Mouse (Mus musculus): ENCODE measurements around the gene Tfr2. TPM values are rescaled to one million over a fixed set of nuclear protein-coding genes. Genes with fewer than 3 reads are reported as not detected.

Tfr2 gene
- polyA plus RNA-seq, 1 experiment from 2014 or later = 0.91 TPM

GRCm38 (mm10) chr5:137580246-137580645 is 10.6 kb downstream of the Tfr2 start:
- H3K9me3 ChIP-seq (replicated peaks; ENCODE audit: control insufficient read depth, low read length) = no peaks in the 10 kb centered on the region
- 0 out of 2 replicates have a peak, but pooled peaks cover 3% of the 10 kb centered on the region for H3K27me3 ChIP-seq (ENCODE audit: control insufficient read depth, insufficient read depth, low read length)
- H3K4me3 ChIP-seq (ENCODE audit: low read depth, low read length) = no peak overlapping the region
- no peaks in the 10 kb centered on the region for H3K36me3 ChIP-seq (replicated peaks; ENCODE audit: control insufficient read depth, insufficient read depth, low read depth, low read length)
- peaks cover 5% of the 10 kb centered on the region; the same call in 1 of the 2 replicates for H3K4me1 ChIP-seq (ENCODE audit: control insufficient read depth, insufficient read depth, low read length)
- no peak overlapping the region for H3K27ac ChIP-seq (replicated peaks; ENCODE audit: low read depth, low read length)
- ATAC-seq (replicated peaks; ENCODE audit: insufficient number of reproducible peaks, low FRiP score, low TSS enrichment, low read depth) (no peak), DNase-seq (ENCODE audit: low spot score) (no peak)
- no peak overlapping the region for H3K9ac ChIP-seq (replicated peaks; ENCODE audit: low read length)
- no peak overlapping the region for H3K4me2 ChIP-seq (ENCODE audit: low read depth, low read length)
- WGBS = 81% methylated on average over 6 of the region's 6 CpGs

DNA sequence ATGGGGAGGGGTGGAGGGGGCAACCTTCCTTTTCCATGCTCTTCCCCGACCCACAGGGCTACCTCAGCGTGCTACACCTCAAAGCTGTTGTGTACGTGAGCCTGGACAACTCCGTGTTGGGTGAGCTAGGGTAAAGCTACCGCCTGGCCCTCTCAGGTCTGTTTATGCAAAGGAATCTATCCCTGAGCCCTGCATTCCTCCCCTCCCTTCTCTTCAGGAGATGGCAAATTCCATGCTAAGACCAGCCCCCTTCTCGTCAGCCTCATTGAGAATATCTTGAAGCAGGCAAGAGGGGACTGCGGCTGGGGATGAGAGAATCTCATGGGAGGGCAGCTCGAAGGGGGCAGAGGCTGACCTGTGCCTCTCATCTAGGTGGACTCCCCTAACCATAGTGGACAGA is 13.1 kb downstream of the Tfr2 start:
- WGBS = 27% methylated on average over 8 of the region's 8 CpGs
- Histone ChIP-seq H3K36me3 (replicated peaks; ENCODE audit: control insufficient read depth, insufficient read depth, low read depth, low read length) (no peaks in the 10 kb centered on the region), H3K4me1 (ENCODE audit: control insufficient read depth, insufficient read depth, low read length) (peaks cover 5% of the 10 kb centered on the region; the same call in 1 of the 2 replicates), H3K27me3 (ENCODE audit: control insufficient read depth, insufficient read depth, low read length) (0 out of 2 replicates have a peak, but pooled peaks cover 3% of the 10 kb centered on the region), H3K9me3 (replicated peaks; ENCODE audit: control insufficient read depth, low read length) (no peaks in the 10 kb centered on the region), H3K9ac (replicated peaks; ENCODE audit: low read length) (no peak overlapping the region), H3K4me2 (ENCODE audit: low read depth, low read length) (no peak overlapping the region), H3K4me3 (ENCODE audit: low read depth, low read length) (no peak overlapping the region), H3K27ac (replicated peaks; ENCODE audit: low read depth, low read length) (no peak overlapping the region)
- ATAC-seq (replicated peaks; ENCODE audit: insufficient number of reproducible peaks, low FRiP score, low TSS enrichment, low read depth) (no peak), DNase-seq (ENCODE audit: low spot score) (no peak)

DNA sequence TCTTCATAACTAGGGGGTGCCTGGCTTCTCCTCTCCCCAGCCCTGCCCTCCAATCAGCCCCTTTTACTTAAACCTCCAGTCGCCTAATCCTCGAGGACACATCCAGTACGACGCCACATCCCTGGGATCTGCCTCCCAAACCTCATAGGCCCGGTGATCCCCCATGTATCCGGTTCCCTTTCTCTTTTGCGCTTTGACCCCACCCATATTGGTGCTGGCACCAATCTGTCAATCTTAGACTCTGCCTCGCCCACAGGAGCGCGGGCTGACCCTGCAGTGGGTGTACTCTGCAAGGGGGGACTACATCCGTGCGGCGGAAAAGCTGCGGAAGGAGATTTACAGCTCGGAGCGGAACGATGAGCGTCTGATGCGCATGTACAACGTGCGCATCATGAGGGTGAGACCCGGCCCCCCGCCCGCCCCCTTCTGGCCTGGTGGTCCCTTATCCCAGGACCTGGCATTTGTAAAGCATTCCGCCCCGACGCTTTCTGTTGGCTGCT is 14.1 kb downstream of the Tfr2 start:
- Histone ChIP-seq H3K9me3 (replicated peaks; ENCODE audit: control insufficient read depth, low read length) (no peaks in the 10 kb centered on the region), H3K4me2 (ENCODE audit: low read depth, low read length) (peak overlapping the region; percentile 67), H3K4me3 (ENCODE audit: low read depth, low read length) (peak overlapping the region; percentile 23), H3K27me3 (ENCODE audit: control insufficient read depth, insufficient read depth, low read length) (0 out of 2 replicates have a peak, but pooled peaks cover 3% of the 10 kb centered on the region), H3K9ac (replicated peaks; ENCODE audit: low read length) (peak overlapping the region; percentile 41), H3K4me1 (ENCODE audit: control insufficient read depth, insufficient read depth, low read length) (peaks cover 5% of the 10 kb centered on the region; the same call in 1 of the 2 replicates), H3K27ac (replicated peaks; ENCODE audit: low read depth, low read length) (no peak overlapping the region), H3K36me3 (replicated peaks; ENCODE audit: control insufficient read depth, insufficient read depth, low read depth, low read length) (no peaks in the 10 kb centered on the region)
- WGBS = 11% methylated on average over 27 of the region's 27 CpGs
- peak; percentile 47 for ATAC-seq (replicated peaks; ENCODE audit: insufficient number of reproducible peaks, low FRiP score, low TSS enrichment, low read depth)
- DNase-seq (ENCODE audit: low spot score) = peak; percentile 69

DNA sequence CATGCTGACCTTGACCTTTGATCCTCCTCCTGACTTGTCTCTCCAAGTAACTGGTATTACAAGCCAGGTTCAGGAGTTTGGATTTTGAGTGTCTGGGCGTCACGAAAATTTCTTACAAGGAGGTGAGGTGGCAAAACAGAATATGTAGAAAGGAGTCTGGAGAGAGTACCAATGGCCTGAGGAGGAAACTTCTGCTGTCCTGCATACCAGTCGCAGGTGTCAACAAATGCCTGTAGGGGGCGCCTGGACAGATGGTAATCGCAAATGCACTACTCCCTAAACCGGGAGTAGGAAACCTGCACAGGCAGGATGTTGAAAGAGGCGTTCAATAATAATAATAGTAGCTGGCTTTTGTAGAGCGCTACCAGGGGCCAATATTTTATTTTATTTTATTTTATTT is 15.3 kb downstream of the Tfr2 start:
- Histone ChIP-seq H3K27ac (replicated peaks; ENCODE audit: low read depth, low read length) (no peak overlapping the region), H3K4me2 (ENCODE audit: low read depth, low read length) (no peak overlapping the region), H3K4me1 (ENCODE audit: control insufficient read depth, insufficient read depth, low read length) (peaks cover 5% of the 10 kb centered on the region; the same call in 1 of the 2 replicates), H3K9me3 (replicated peaks; ENCODE audit: control insufficient read depth, low read length) (no peaks in the 10 kb centered on the region), H3K9ac (replicated peaks; ENCODE audit: low read length) (no peak overlapping the region), H3K36me3 (replicated peaks; ENCODE audit: control insufficient read depth, insufficient read depth, low read depth, low read length) (no peaks in the 10 kb centered on the region), H3K27me3 (ENCODE audit: control insufficient read depth, insufficient read depth, low read length) (0 out of 2 replicates have a peak, but pooled peaks cover 3% of the 10 kb centered on the region), H3K4me3 (ENCODE audit: low read depth, low read length) (no peak overlapping the region)
- 36% methylated on average over 8 of the region's 8 CpGs for WGBS
- ATAC-seq (replicated peaks; ENCODE audit: insufficient number of reproducible peaks, low FRiP score, low TSS enrichment, low read depth) = no peak
- DNase-seq (ENCODE audit: low spot score) = peak; percentile 77

DNA sequence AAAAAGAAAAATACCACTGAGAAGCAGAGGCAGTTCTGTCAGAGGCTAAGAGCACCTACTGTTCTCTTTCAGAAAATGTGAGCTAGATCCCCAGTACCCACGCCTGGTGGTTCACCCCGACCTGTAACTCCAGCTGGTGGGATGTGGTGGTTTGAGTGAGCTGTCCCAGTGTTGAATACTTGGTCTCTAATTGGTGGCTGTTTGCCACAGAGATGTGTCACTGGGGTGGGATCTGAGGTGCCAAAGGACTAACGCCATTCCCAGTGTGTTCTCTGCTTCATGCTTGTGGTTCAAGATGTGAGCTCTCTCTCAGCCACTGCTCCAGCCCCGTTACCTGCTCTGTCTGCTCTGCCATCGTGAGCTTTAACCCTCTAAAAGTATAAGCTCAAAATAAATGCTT is 20.9 kb downstream of the Tfr2 start:
- H3K9me3 ChIP-seq (replicated peaks; ENCODE audit: control insufficient read depth, low read length) = no peaks in the 10 kb centered on the region
- H3K4me2 ChIP-seq (ENCODE audit: low read depth, low read length) = no peak overlapping the region
- 71% methylated on average over 5 of the region's 5 CpGs for WGBS
- no peak overlapping the region for H3K9ac ChIP-seq (replicated peaks; ENCODE audit: low read length)
- H3K27ac ChIP-seq (replicated peaks; ENCODE audit: low read depth, low read length) = no peak overlapping the region
- H3K36me3 ChIP-seq (replicated peaks; ENCODE audit: control insufficient read depth, insufficient read depth, low read depth, low read length) = no peaks in the 10 kb centered on the region
- no peaks in the 10 kb centered on the region for H3K27me3 ChIP-seq (ENCODE audit: control insufficient read depth, insufficient read depth, low read length)
- no peak overlapping the region for H3K4me3 ChIP-seq (ENCODE audit: low read depth, low read length)
- ATAC-seq (replicated peaks; ENCODE audit: insufficient number of reproducible peaks, low FRiP score, low TSS enrichment, low read depth) (no peak), DNase-seq (ENCODE audit: low spot score) (no peak)
- H3K4me1 ChIP-seq (ENCODE audit: control insufficient read depth, insufficient read depth, low read length) = no peaks in the 10 kb centered on the region

- WGBS = 82% methylated on average over 7 of the region's 7 CpGs
- no peaks in the 10 kb centered on the region for H3K27me3 ChIP-seq (ENCODE audit: control insufficient read depth, insufficient read depth, low read length)
- H3K4me3 ChIP-seq (ENCODE audit: low read depth, low read length) = no peak overlapping the region
- DNase-seq (ENCODE audit: low spot score) = no peak
- no peak overlapping the region for H3K27ac ChIP-seq (replicated peaks; ENCODE audit: low read depth, low read length)
- ATAC-seq (replicated peaks; ENCODE audit: insufficient number of reproducible peaks, low FRiP score, low TSS enrichment, low read depth) = no peak
- no peaks in the 10 kb centered on the region for H3K4me1 ChIP-seq (ENCODE audit: control insufficient read depth, insufficient read depth, low read length)
- H3K9me3 ChIP-seq (replicated peaks; ENCODE audit: control insufficient read depth, low read length) = no peaks in the 10 kb centered on the region
- H3K36me3 ChIP-seq (replicated peaks; ENCODE audit: control insufficient read depth, insufficient read depth, low read depth, low read length) = no peaks in the 10 kb centered on the region
- H3K9ac ChIP-seq (replicated peaks; ENCODE audit: low read length) = no peak overlapping the region
- no peak overlapping the region for H3K4me2 ChIP-seq (ENCODE audit: low read depth, low read length)
These were observed 26.3 kb downstream of the Tfr2 start for GRCm38 (mm10) chr5:137595921-137596320.

DNA sequence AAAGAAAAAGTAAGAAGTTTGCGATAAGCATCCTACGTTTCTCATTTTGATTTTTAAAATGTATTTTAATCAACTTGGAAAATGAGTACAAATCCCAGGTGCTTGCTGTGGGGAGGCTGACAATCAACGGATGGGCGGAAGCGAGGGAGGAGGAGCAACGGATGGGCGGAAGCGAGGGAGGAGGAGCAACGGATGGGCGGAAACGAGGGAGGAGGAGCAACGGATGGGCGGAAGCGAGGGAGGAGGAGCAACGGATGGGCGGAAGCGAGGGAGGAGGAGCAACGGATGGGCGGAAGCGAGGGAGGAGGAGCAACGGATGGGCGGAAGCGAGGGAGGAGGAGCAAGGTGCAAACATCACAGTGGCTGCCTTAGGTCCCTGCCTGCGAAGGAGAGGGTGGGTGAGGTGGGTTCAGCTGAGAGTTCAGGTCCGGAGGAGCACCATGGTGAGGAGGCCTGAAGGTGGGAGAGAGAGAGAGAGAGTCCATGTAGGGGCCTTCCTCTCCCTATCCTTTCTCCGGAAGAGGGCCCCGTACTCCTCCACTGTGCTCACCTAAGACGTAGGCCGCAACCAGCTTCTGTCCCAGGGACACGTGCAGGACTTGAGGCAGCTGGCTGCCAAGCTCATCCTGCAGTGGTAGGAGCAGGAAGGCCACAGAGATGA is 27.1 kb downstream of the Tfr2 start:
- Histone ChIP-seq H3K9ac (replicated peaks; ENCODE audit: low read length) (no peak overlapping the region), H3K4me3 (ENCODE audit: low read depth, low read length) (no peak overlapping the region), H3K27me3 (ENCODE audit: control insufficient read depth, insufficient read depth, low read length) (no peaks in the 10 kb centered on the region), H3K36me3 (replicated peaks; ENCODE audit: control insufficient read depth, insufficient read depth, low read depth, low read length) (no peaks in the 10 kb centered on the region), H3K27ac (replicated peaks; ENCODE audit: low read depth, low read length) (no peak overlapping the region), H3K9me3 (replicated peaks; ENCODE audit: control insufficient read depth, low read length) (no peaks in the 10 kb centered on the region), H3K4me2 (ENCODE audit: low read depth, low read length) (peak overlapping the region; percentile 19; the same call in 1 of the 2 replicates), H3K4me1 (ENCODE audit: control insufficient read depth, insufficient read depth, low read length) (no peaks in the 10 kb centered on the region)
- ATAC-seq (replicated peaks; ENCODE audit: insufficient number of reproducible peaks, low FRiP score, low TSS enrichment, low read depth) (no peak), DNase-seq (ENCODE audit: low spot score) (no peak)
- 31% methylated on average over 30 of the region's 30 CpGs for WGBS

- Histone ChIP-seq H3K4me3 (ENCODE audit: low read depth, low read length) (no peak overlapping the region), H3K27ac (replicated peaks; ENCODE audit: low read depth, low read length) (no peak overlapping the region), H3K4me1 (ENCODE audit: control insufficient read depth, insufficient read depth, low read length) (no peaks in the 10 kb centered on the region), H3K9ac (replicated peaks; ENCODE audit: low read length) (no peak overlapping the region), H3K27me3 (ENCODE audit: control insufficient read depth, insufficient read depth, low read length) (no peaks in the 10 kb centered on the region), H3K9me3 (replicated peaks; ENCODE audit: control insufficient read depth, low read length) (no peaks in the 10 kb centered on the region), H3K4me2 (ENCODE audit: low read depth, low read length) (no peak overlapping the region), H3K36me3 (replicated peaks; ENCODE audit: control insufficient read depth, insufficient read depth, low read depth, low read length) (no peaks in the 10 kb centered on the region)
- 96% methylated on average over 6 of the region's 6 CpGs for WGBS
- DNase-seq (ENCODE audit: low spot score) = no peak
- no peak for ATAC-seq (replicated peaks; ENCODE audit: insufficient number of reproducible peaks, low FRiP score, low TSS enrichment, low read depth)
These were observed 28.0 kb downstream of the Tfr2 start for GRCm38 (mm10) chr5:137597625-137598024.

All from embryonic facial prominence, embryonic 11.5 days (tissue).